Mouse (Mus musculus) olfactory bulb, adult 2 months (tissue): ENCODE measurements at regions not wholly inside any gene's neighbourhood (a gene's known extent, or its start where the extent isn't known, plus 50 kb on each side); places are given as distances from the start of the nearest gene placed in this dataset.

Experiments
- H3K27ac ChIP-seq: fragments of 200-500 bp; 2 replicates; pipeline ENCODE4 v1.5.1; 2012; ENCODE audit warnings: low read depth, low read length; ENCODE audit not compliant: insufficient read depth
- H3K4me1 ChIP-seq: fragments of 200-500 bp; 2 replicates; pipeline ENCODE4 v1.6.1; 2012; ENCODE audit warnings: low read length; ENCODE audit not compliant: control insufficient read depth, insufficient read depth
- H3K4me3 ChIP-seq: fragments of 200-500 bp; 2 replicates; pipeline ENCODE4 v1.5.1; 2012; ENCODE audit warnings: mild to moderate bottlenecking, low read depth, low read length, moderate library complexity; ENCODE audit not compliant: insufficient read depth
- CTCF ChIP-seq: fragments of 200-500 bp; IDR thresholded peaks from 2 replicates; pipeline ENCODE4 v1.5.1; 2012; ENCODE audit warnings: low read depth, mild to moderate bottlenecking, low read length, moderate library complexity; ENCODE audit not compliant: insufficient read depth
- POLR2A ChIP-seq: fragments of 200-500 bp; IDR thresholded peaks from 2 replicates; pipeline ENCODE4 v1.6.1; 2012; ENCODE audit warnings: mild to moderate bottlenecking, low read depth, low read length, moderate library complexity; ENCODE audit not compliant: insufficient read depth
- WGBS: fragments of 180-500 bp; shearing (Covaris S2); methylation state at CpG from one replicate; pipeline ENCODE4 v1.1.7; 2018; 5-methylcytosine and 5-hydroxymethylcytosine counted together

- no peak overlapping the region for H3K27ac ChIP-seq
- H3K4me1 ChIP-seq = no peaks in the 10 kb centered on the region
- no peak overlapping the region for H3K4me3 ChIP-seq
- 64% methylated on average over 2 of the region's 2 CpGs for WGBS
- TF ChIP-seq CTCF (no peak), POLR2A (no peak)
These were observed 455.8 kb upstream of the N6amt1 start for GRCm38 (mm10) chr16:86897967-86898710.

GRCm38 (mm10) chr16:86894982-86895381 is 459.0 kb upstream of the N6amt1 start:
- Histone ChIP-seq H3K4me3 (no peak overlapping the region), H3K4me1 (no peaks in the 10 kb centered on the region), H3K27ac (no peak overlapping the region)
- TF ChIP-seq POLR2A (no peak), CTCF (no peak)
- WGBS = 90% methylated on average over 3 of the region's 3 CpGs

GRCm38 (mm10) chr16:86894333-86894732 is 459.7 kb upstream of the N6amt1 start:
- TF ChIP-seq CTCF = no peak
- TF ChIP-seq POLR2A = no peak
- no peaks in the 10 kb centered on the region for H3K4me1 ChIP-seq
- WGBS = 52% methylated on average over 5 of the region's 5 CpGs
- H3K27ac ChIP-seq = no peak overlapping the region
- no peak overlapping the region for H3K4me3 ChIP-seq

GRCm38 (mm10) chr16:86888421-86888820 is 465.6 kb upstream of the N6amt1 start:
- WGBS = 93% methylated on average over 5 of the region's 5 CpGs
- TF ChIP-seq POLR2A (no peak), CTCF (no peak)
- Histone ChIP-seq H3K4me3 (no peak overlapping the region), H3K27ac (no peak overlapping the region), H3K4me1 (no peaks in the 10 kb centered on the region)

GRCm38 (mm10) chr16:86887605-86888004 is 466.4 kb upstream of the N6amt1 start:
- WGBS = 88% methylated on average over 4 of the region's 4 CpGs
- H3K4me3 ChIP-seq = no peak overlapping the region
- no peak overlapping the region for H3K27ac ChIP-seq
- no peak for TF ChIP-seq POLR2A
- no peak for TF ChIP-seq CTCF
- no peaks in the 10 kb centered on the region for H3K4me1 ChIP-seq

- no peak overlapping the region for H3K4me3 ChIP-seq
- H3K27ac ChIP-seq = no peak overlapping the region
- TF ChIP-seq CTCF (no peak), POLR2A (no peak)
- 88% methylated on average over 7 of the region's 7 CpGs for WGBS
- H3K4me1 ChIP-seq = no peaks in the 10 kb centered on the region
These were observed 470.1 kb upstream of the N6amt1 start for GRCm38 (mm10) chr16:86883862-86884261.

GRCm38 (mm10) chr16:86882529-86882928 is 471.5 kb upstream of the N6amt1 start:
- WGBS = 30% methylated on average over 6 of the region's 6 CpGs
- no peak overlapping the region for H3K4me3 ChIP-seq
- no peak overlapping the region for H3K27ac ChIP-seq
- TF ChIP-seq POLR2A (no peak), CTCF (no peak)
- no peaks in the 10 kb centered on the region for H3K4me1 ChIP-seq

GRCm38 (mm10) chr16:86881583-86881982 is 472.4 kb upstream of the N6amt1 start:
- Histone ChIP-seq H3K4me3 (no peak overlapping the region), H3K27ac (no peak overlapping the region), H3K4me1 (no peaks in the 10 kb centered on the region)
- WGBS = 85% methylated on average over 5 of the region's 5 CpGs
- TF ChIP-seq POLR2A = no peak
- TF ChIP-seq CTCF = no peak

- 83% methylated on average over 2 of the region's 2 CpGs for WGBS
- TF ChIP-seq CTCF (no peak), POLR2A (no peak)
- no peak overlapping the region for H3K27ac ChIP-seq
- no peak overlapping the region for H3K4me3 ChIP-seq
- H3K4me1 ChIP-seq = no peaks in the 10 kb centered on the region
These were observed 493.2 kb upstream of the N6amt1 start for GRCm38 (mm10) chr16:86860828-86861227.

GRCm38 (mm10) chr16:86855891-86856290 is 498.1 kb upstream of the N6amt1 start:
- Histone ChIP-seq H3K27ac (no peak overlapping the region), H3K4me3 (no peak overlapping the region), H3K4me1 (no peaks in the 10 kb centered on the region)
- no peak for TF ChIP-seq CTCF
- TF ChIP-seq POLR2A = no peak
- WGBS = 68% methylated on average over 2 of the region's 2 CpGs
